Mouse (Mus musculus): ENCODE data around the gene Keap1. TPM values are rescaled to one million over a fixed set of nuclear protein-coding genes. Genes with fewer than 3 reads are reported as not detected.

Gene Keap1
- polyA plus RNA-seq, 1 experiment from 2014 or later: 26.3 TPM

DNA sequence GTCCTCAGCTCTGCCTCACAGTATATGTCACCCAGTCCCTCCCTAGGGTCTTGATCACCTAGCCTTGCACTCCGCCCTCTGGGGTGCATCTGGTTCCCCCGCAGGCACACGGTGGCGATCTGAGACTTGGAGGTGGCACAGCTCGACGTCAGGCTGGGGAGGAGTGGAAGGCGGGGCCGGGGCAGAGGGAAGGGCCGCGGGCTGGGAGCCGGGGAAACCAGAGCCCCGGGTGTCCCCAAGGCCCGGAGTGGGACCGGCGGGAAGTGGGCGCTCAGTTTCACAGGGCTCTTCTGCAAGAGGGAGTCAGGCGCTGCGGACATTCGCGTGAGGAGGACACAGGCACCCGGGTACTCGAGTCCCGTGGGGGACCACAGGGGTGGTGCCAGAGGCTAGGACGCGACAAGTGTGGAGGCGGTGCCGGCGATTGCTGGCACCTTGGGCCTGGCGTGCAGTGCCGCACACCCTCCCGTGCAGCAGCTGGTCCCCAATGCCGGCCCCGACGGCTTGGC lies 55.2 kb downstream of the Keap1 start:
- H3K4me1 ChIP-seq (ENCODE audit: control insufficient read depth, insufficient read depth, low read length): no peaks in the 10 kb centered on the region
- H3K27ac ChIP-seq (ENCODE audit: low read depth, low read length): no peak overlapping the region
- ATAC-seq (ENCODE audit: low FRiP score) (no peak), DNase-seq (ENCODE audit: low spot score, missing footprints) (no peak)
- no peaks in the 10 kb centered on the region for H3K9me3 ChIP-seq (ENCODE audit: control insufficient read depth, low read length)
- WGBS: 9% methylated on average over 34 of the region's 34 CpGs
- no peaks in the 10 kb centered on the region for H3K36me3 ChIP-seq (ENCODE audit: control insufficient read depth, insufficient read depth, low read length)
- H3K9ac ChIP-seq (ENCODE audit: low read length): no peak overlapping the region
- H3K27me3 ChIP-seq (ENCODE audit: control insufficient read depth, insufficient read depth, low read length): peaks cover 20% of the 10 kb centered on the region
- H3K4me3 ChIP-seq (ENCODE audit: low read depth, low read length): no peak overlapping the region
- H3K4me2 ChIP-seq: peak overlapping the region; percentile 22; the same call in 1 of the 2 replicates

DNA sequence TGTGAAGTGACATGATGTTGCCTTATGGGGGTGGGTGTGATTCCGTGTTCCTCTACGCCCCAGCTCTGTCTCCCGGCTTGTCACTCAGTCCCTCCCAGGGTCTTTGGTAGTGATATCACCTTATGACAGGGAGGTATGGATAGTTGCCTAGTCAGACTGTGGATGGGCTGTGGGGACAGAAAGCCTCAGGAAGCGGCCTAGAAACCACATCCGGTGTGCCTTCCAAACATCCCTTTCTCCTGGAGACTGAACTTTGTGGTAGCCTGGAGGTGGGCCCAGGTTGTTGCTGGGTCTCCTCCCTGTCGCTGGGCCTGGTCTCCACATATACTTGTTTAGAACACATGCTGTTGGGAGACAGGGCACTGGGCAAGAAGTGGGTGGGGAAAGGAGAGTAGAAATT lies 55.7 kb downstream of the Keap1 start:
- Histone ChIP-seq H3K9ac (ENCODE audit: low read length) (no peak overlapping the region), H3K4me1 (ENCODE audit: control insufficient read depth, insufficient read depth, low read length) (no peaks in the 10 kb centered on the region), H3K27ac (ENCODE audit: low read depth, low read length) (no peak overlapping the region), H3K4me3 (ENCODE audit: low read depth, low read length) (no peak overlapping the region), H3K36me3 (ENCODE audit: control insufficient read depth, insufficient read depth, low read length) (no peaks in the 10 kb centered on the region), H3K27me3 (ENCODE audit: control insufficient read depth, insufficient read depth, low read length) (peaks cover 20% of the 10 kb centered on the region), H3K9me3 (ENCODE audit: control insufficient read depth, low read length) (no peaks in the 10 kb centered on the region), H3K4me2 (no peak overlapping the region)
- WGBS: 79% methylated on average over 6 of the region's 6 CpGs
- DNase-seq (ENCODE audit: low spot score, missing footprints): no peak
- no peak for ATAC-seq (ENCODE audit: low FRiP score)

DNA sequence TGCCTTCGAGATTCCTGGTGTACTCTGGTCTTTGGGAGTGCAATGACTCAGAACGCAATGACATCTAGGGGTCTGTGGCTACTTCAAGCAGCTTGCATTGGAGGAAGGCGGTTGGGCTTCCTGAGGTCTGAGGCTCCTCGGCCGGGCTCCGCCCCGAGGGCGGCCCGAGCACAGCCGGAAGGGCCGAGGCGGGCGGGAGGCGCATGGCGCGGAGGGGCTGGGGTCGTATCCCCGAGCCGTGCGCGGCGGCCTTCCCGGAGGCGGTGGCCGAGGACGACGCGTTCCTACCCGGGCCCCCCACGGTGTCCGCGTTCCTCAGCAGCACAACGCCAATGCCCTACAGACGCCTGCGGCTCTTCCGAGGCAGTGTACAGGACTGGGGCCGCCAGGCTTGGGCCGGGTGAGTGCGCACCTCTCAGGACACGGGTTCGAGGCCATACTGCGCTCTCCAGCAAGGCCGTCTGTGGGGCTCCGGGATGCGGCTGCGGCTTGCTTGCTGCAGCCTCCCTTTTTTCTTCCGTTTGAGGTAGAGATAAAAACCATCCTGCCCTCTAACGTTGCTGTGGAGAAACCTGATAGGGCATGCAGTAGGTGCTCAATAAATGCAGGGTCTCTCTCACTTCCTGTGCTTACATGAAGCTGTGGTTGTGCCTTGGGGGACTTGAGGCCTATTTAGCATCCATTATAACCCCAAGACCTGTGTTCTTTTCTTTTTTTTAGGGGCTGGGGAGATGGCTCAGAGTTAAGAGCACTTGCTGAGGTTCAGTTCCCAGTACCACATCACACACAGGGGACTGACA lies 57.5 kb downstream of the Keap1 start:
- H3K27ac ChIP-seq (ENCODE audit: low read depth, low read length): no peak overlapping the region
- ATAC-seq (ENCODE audit: low FRiP score) (no peak), DNase-seq (ENCODE audit: low spot score, missing footprints) (peak; percentile 85)
- peak overlapping the region; percentile 19 for H3K4me2 ChIP-seq
- H3K4me3 ChIP-seq (ENCODE audit: low read depth, low read length): peak overlapping the region; percentile 13; the same call in 1 of the 2 replicates
- no peaks in the 10 kb centered on the region for H3K4me1 ChIP-seq (ENCODE audit: control insufficient read depth, insufficient read depth, low read length)
- H3K9ac ChIP-seq (ENCODE audit: low read length): no peak overlapping the region
- peaks cover 20% of the 10 kb centered on the region for H3K27me3 ChIP-seq (ENCODE audit: control insufficient read depth, insufficient read depth, low read length)
- 7% methylated on average over 47 of the region's 48 CpGs for WGBS
- no peaks in the 10 kb centered on the region for H3K9me3 ChIP-seq (ENCODE audit: control insufficient read depth, low read length)
- H3K36me3 ChIP-seq (ENCODE audit: control insufficient read depth, insufficient read depth, low read length): no peaks in the 10 kb centered on the region

- peaks cover 20% of the 10 kb centered on the region for H3K27me3 ChIP-seq (ENCODE audit: control insufficient read depth, insufficient read depth, low read length)
- ATAC-seq (ENCODE audit: low FRiP score): no peak
- 77% methylated on average over 1 of the region's 1 CpGs for WGBS
- H3K4me2 ChIP-seq: no peak overlapping the region
- no peak overlapping the region for H3K27ac ChIP-seq (ENCODE audit: low read depth, low read length)
- no peaks in the 10 kb centered on the region for H3K9me3 ChIP-seq (ENCODE audit: control insufficient read depth, low read length)
- H3K36me3 ChIP-seq (ENCODE audit: control insufficient read depth, insufficient read depth, low read length): no peaks in the 10 kb centered on the region
- no peak overlapping the region for H3K4me3 ChIP-seq (ENCODE audit: low read depth, low read length)
- H3K4me1 ChIP-seq (ENCODE audit: control insufficient read depth, insufficient read depth, low read length): no peaks in the 10 kb centered on the region
- DNase-seq (ENCODE audit: low spot score, missing footprints): peak; percentile 51
- H3K9ac ChIP-seq (ENCODE audit: low read length): no peak overlapping the region
Measured at GRCm38 (mm10) chr9:21180841-21181240, 58.3 kb downstream of the Keap1 start.

GRCm38 (mm10) chr9:21180402-21180801 lies 58.8 kb downstream of the Keap1 start:
- H3K27me3 ChIP-seq (ENCODE audit: control insufficient read depth, insufficient read depth, low read length): peaks cover 20% of the 10 kb centered on the region
- no peak overlapping the region for H3K9ac ChIP-seq (ENCODE audit: low read length)
- DNase-seq (ENCODE audit: low spot score, missing footprints) (no peak), ATAC-seq (ENCODE audit: low FRiP score) (no peak)
- no peaks in the 10 kb centered on the region for H3K4me1 ChIP-seq (ENCODE audit: control insufficient read depth, insufficient read depth, low read length)
- no peaks in the 10 kb centered on the region for H3K9me3 ChIP-seq (ENCODE audit: control insufficient read depth, low read length)
- H3K27ac ChIP-seq (ENCODE audit: low read depth, low read length): no peak overlapping the region
- WGBS: 70% methylated on average over 4 of the region's 4 CpGs
- no peak overlapping the region for H3K4me2 ChIP-seq
- H3K4me3 ChIP-seq (ENCODE audit: low read depth, low read length): no peak overlapping the region
- no peaks in the 10 kb centered on the region for H3K36me3 ChIP-seq (ENCODE audit: control insufficient read depth, insufficient read depth, low read length)

Other genes starting within 250 kb of the Keap1 start
- 120 and 121 TPM in 2 replicates for gene Mrpl4, start 236.6 kb downstream of the Keap1 start, polyA plus RNA-seq (2014; fragmentation: Nextera tagmentation; extraction: Ambion mirVana)
- 3.9 and 4.0 TPM in 2 replicates for gene Icam1, start 223.4 kb downstream of the Keap1 start, polyA plus RNA-seq (2014; fragmentation: Nextera tagmentation; extraction: Ambion mirVana)
- gene Icam4, start 210.0 kb downstream of the Keap1 start, polyA plus RNA-seq (2014; fragmentation: Nextera tagmentation; extraction: Ambion mirVana): 5.4 and 9.2 TPM in 2 replicates
- not detected in 2 replicates for gene Icam5, start 207.3 kb downstream of the Keap1 start, polyA plus RNA-seq (2014; fragmentation: Nextera tagmentation; extraction: Ambion mirVana)
- gene Zglp1, start 172.3 kb downstream of the Keap1 start, polyA plus RNA-seq (2014; fragmentation: Nextera tagmentation; extraction: Ambion mirVana): 0.86 and 2.1 TPM in 2 replicates
- 0.75 and 1.3 TPM in 2 replicates for gene Gm49373, start 166.3 kb downstream of the Keap1 start, polyA plus RNA-seq (2014; fragmentation: Nextera tagmentation; extraction: Ambion mirVana)
- 46.3 and 50.4 TPM in 2 replicates for gene Fdx1l, start 165.7 kb downstream of the Keap1 start, polyA plus RNA-seq (2014; fragmentation: Nextera tagmentation; extraction: Ambion mirVana)
- 2.0 and 2.1 TPM in 2 replicates for gene Gm38431, start 147.4 kb downstream of the Keap1 start, polyA plus RNA-seq (2014; fragmentation: Nextera tagmentation; extraction: Ambion mirVana)
- gene Raver1, start 147.4 kb downstream of the Keap1 start, polyA plus RNA-seq (2014; fragmentation: Nextera tagmentation; extraction: Ambion mirVana): 66.0 and 76.1 TPM in 2 replicates
- gene Tyk2, start 108.1 kb downstream of the Keap1 start, polyA plus RNA-seq (2014; fragmentation: Nextera tagmentation; extraction: Ambion mirVana): 6.1 and 7.1 TPM in 2 replicates
- gene Cdc37, start 89.4 kb downstream of the Keap1 start, polyA plus RNA-seq (2014; fragmentation: Nextera tagmentation; extraction: Ambion mirVana): 297 and 318 TPM in 2 replicates
- 5.0 and 6.5 TPM in 2 replicates for gene Pde4a, start 73.6 kb downstream of the Keap1 start, polyA plus RNA-seq (2014; fragmentation: Nextera tagmentation; extraction: Ambion mirVana)
- 0.19 and 0.21 TPM in 2 replicates for gene S1pr5, start 9.1 kb upstream of the Keap1 start, polyA plus RNA-seq (2014; fragmentation: Nextera tagmentation; extraction: Ambion mirVana)
- gene Atg4d, start 25.9 kb upstream of the Keap1 start, polyA plus RNA-seq (2014; fragmentation: Nextera tagmentation; extraction: Ambion mirVana): 37.2 and 45.8 TPM in 2 replicates
- 13.2 and 16.3 TPM in 2 replicates for gene Kri1, start 48.6 kb upstream of the Keap1 start, polyA plus RNA-seq (2014; fragmentation: Nextera tagmentation; extraction: Ambion mirVana)
- gene Cdkn2d, start 52.0 kb upstream of the Keap1 start, polyA plus RNA-seq (2014; fragmentation: Nextera tagmentation; extraction: Ambion mirVana): 70.6 and 71.9 TPM in 2 replicates
- 0.36 and 0.68 TPM in 2 replicates for gene Ap1m2, start 73.0 kb upstream of the Keap1 start, polyA plus RNA-seq (2014; fragmentation: Nextera tagmentation; extraction: Ambion mirVana)
- gene Slc44a2, start 81.3 kb upstream of the Keap1 start, polyA plus RNA-seq (2014; fragmentation: Nextera tagmentation; extraction: Ambion mirVana): 53.9 and 58.6 TPM in 2 replicates
- gene Ilf3, start 128.5 kb upstream of the Keap1 start, polyA plus RNA-seq (2014; fragmentation: Nextera tagmentation; extraction: Ambion mirVana): 263 and 266 TPM in 2 replicates
- gene Qtrt1, start 172.5 kb upstream of the Keap1 start, polyA plus RNA-seq (2014; fragmentation: Nextera tagmentation; extraction: Ambion mirVana): 46.2 and 46.8 TPM in 2 replicates
- 55.0 and 60.6 TPM in 2 replicates for gene Dnm2, start 185.5 kb upstream of the Keap1 start, polyA plus RNA-seq (2014; fragmentation: Nextera tagmentation; extraction: Ambion mirVana)